Mouse (Mus musculus) megakaryocyte, embryonic 14.5 days (primary cell): ENCODE measurements at regions not wholly inside any gene's neighbourhood (a gene's known extent, or its start where the extent isn't known, plus 50 kb on each side); places are given as distances from the start of the nearest gene placed in this dataset.
A peak's percentile ranks its signal among the peaks of the same experiment; 100 is the strongest.

Experiments
- H3K27me3 ChIP-seq: replicated peaks from 2 replicates; pipeline ENCODE3; 2012; ENCODE audit warnings: inconsistent platforms
- H3K36me3 ChIP-seq: replicated peaks from 2 replicates; pipeline ENCODE3; 2012; ENCODE audit warnings: low read length, inconsistent platforms, mixed read lengths
- H3K4me1 ChIP-seq: 2 replicates; pipeline ENCODE4 v1.6.1; 2012; ENCODE audit warnings: inconsistent platforms
- H3K4me3 ChIP-seq: replicated peaks from 2 replicates; pipeline ENCODE3; 2012; ENCODE audit warnings: moderate library complexity, mild to moderate bottlenecking, inconsistent platforms
- H3K9me3 ChIP-seq: 2 replicates; pipeline ENCODE4 v1.6.1; 2012; ENCODE audit warnings: inconsistent platforms
- FLI1 ChIP-seq: IDR thresholded peaks from 2 replicates; pipeline ENCODE4 v1.6.1; 2012; ENCODE audit warnings: low read length, inconsistent platforms, mixed read lengths
- GATA1 ChIP-seq: IDR thresholded peaks from 3 replicates; pipeline ENCODE4 v1.6.1; 2012; ENCODE audit warnings: mixed read lengths, low read length, inconsistent platforms, borderline replicate concordance

- Histone ChIP-seq H3K4me3 (no peak overlapping the region), H3K27me3 (no peaks in the 10 kb centered on the region), H3K36me3 (no peaks in the 10 kb centered on the region), H3K4me1 (no peaks in the 10 kb centered on the region), H3K9me3 (no peaks in the 10 kb centered on the region)
- no peak for TF ChIP-seq FLI1
- no peak for TF ChIP-seq GATA1
These were observed 380.7 kb upstream of the Prkcq start for GRCm38 (mm10) chr2:10791233-10791632.

DNA sequence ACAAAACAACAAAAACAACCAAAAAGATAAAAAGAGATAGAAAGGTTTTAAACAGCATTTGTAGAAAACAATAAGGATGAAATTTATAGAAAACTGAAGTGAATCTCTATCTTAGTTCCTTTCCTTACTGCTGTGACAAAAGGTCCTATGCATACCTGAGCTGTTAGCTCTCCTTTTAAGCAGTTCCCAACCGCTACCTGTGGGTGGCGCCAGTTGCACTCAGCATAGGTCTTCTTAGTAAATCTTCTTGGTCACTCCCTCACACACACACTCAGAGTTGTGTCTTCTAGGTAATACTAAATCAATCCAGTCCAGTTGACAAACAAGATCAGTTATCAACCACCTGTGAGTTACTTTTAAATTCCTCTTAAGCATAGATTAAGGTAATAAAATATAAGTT is 355.5 kb upstream of the Prkcq start:
- TF ChIP-seq FLI1: no peak
- no peak for TF ChIP-seq GATA1
- no peak overlapping the region for H3K4me3 ChIP-seq
- no peaks in the 10 kb centered on the region for H3K4me1 ChIP-seq
- no peaks in the 10 kb centered on the region for H3K36me3 ChIP-seq
- H3K27me3 ChIP-seq: no peaks in the 10 kb centered on the region
- no peaks in the 10 kb centered on the region for H3K9me3 ChIP-seq

DNA sequence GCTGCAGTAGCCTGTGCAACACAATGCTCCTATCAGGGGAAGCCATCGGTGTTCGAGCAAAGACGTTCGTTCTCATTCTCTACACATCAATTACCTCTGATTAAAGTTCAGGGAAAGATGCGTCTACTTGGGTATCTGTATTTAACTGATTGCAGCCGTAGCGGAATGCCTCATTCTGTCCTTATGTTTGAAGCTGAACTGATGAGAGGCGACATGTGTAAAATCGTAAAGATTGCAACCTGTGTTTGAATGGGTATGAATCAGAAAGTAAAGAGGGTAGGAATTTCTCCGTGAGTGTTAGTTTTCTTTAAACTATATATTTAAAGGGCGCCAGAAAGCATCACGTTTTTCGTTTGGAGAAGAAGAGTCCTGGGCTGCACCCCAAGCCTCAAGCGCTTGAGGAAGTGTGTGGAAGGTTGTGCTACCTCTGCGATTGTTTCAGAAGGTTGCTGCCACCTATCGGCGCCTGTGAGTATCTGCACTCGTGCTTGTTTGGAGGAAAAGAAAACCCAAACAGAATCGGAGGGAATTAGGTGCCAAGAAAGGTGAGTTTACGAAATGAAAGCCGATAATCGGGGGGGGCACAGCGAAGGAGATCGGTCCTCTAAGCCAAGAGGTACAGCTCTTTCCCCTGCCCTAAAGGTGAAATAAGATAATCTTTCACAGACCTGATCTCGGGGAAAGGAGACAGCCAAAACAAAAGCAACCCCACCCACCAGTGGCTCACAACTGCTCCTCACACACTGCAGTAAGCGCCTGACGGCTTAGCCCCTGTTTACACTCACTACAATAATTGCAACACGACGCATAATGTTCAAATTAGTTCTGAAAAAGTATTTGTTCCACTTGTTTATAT is 346.4 kb upstream of the Prkcq start:
- Histone ChIP-seq H3K36me3 (no peaks in the 10 kb centered on the region), H3K9me3 (no peaks in the 10 kb centered on the region), H3K4me3 (peak overlapping the region; percentile 90), H3K27me3 (no peaks in the 10 kb centered on the region), H3K4me1 (peaks cover 10% of the 10 kb centered on the region)
- TF ChIP-seq FLI1: no peak
- no peak for TF ChIP-seq GATA1

GRCm38 (mm10) chr2:10826134-10826767 is 345.7 kb upstream of the Prkcq start:
- H3K9me3 ChIP-seq: no peaks in the 10 kb centered on the region
- TF ChIP-seq GATA1 (no peak), FLI1 (no peak)
- no peak overlapping the region for H3K4me3 ChIP-seq
- H3K27me3 ChIP-seq: no peaks in the 10 kb centered on the region
- H3K4me1 ChIP-seq: peaks cover 10% of the 10 kb centered on the region
- no peaks in the 10 kb centered on the region for H3K36me3 ChIP-seq

DNA sequence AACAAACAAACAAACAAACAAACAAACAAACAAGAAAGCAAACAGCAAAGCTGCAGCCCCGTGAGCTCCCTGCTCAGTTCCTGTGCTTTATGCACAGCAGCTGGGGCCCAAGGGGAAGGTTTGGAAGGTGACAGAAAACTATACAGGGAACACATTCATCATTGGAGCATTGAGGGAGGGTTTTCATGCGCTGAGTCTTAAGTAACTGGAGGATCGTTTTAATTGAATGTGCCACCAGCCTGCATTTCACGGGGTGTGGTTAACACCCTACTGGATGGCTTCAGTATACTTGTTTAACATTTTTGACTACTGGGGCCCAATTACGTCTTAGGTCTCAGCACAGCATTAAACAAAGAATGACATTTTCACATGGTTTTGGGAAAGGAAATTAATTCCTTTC is 331.9 kb upstream of the Prkcq start:
- H3K9me3 ChIP-seq: no peaks in the 10 kb centered on the region
- H3K27me3 ChIP-seq: no peaks in the 10 kb centered on the region
- H3K4me1 ChIP-seq: no peaks in the 10 kb centered on the region
- no peaks in the 10 kb centered on the region for H3K36me3 ChIP-seq
- no peak overlapping the region for H3K4me3 ChIP-seq
- TF ChIP-seq GATA1 (no peak), FLI1 (no peak)

DNA sequence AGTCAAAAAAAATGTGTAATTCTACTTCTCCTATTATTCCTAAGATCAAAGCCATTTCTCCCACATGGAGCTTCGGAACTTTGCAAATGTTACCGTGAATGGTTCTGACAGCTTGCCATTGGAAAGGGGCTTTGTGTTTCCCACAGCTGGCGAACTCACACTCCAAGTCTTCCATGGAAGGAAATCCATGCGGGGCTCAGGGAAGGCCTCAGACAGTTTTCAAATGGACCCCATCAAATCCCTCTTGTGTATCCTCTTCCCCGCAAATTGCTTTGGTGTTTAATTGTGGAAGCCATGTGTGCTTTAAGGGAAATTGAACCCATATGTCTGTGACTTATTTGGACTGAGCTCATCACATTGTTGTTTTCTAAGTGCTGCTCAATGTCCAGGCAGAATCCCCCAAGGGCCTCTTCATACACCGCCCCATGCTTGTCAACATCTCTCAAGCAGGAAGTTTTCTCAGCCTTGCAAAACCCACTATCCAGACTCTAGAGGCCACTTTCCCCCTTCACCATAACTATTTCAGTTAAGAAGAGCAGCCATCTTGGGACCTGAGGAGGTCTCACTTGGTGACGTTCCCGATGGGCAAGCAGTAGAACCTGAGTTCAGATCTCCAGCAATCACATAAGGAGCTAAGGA is 310.1 kb upstream of the Prkcq start:
- H3K27me3 ChIP-seq: no peaks in the 10 kb centered on the region
- no peaks in the 10 kb centered on the region for H3K36me3 ChIP-seq
- TF ChIP-seq FLI1 (no peak), GATA1 (no peak)
- no peaks in the 10 kb centered on the region for H3K4me1 ChIP-seq
- peaks cover 7% of the 10 kb centered on the region; the same call in 1 of the 2 replicates for H3K9me3 ChIP-seq
- H3K4me3 ChIP-seq: no peak overlapping the region

DNA sequence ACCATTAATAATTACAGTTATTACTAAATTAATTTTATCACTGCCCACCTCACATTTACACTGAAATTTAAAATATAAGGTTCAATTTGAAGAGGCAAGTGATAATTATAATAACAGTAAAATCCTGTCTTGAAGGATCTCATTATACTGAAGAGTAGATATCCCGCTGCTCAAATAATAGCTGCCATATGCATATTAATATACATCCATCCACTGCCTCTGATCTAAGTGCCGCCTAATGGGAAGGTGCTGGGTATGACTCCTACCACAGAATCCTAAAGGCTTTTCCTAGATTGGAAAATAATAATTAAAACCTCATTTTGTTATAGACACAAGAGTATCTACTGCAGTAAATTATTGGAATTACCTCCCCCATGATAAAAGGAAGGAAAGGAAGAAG is 307.5 kb upstream of the Prkcq start:
- no peak for TF ChIP-seq FLI1
- no peak for TF ChIP-seq GATA1
- Histone ChIP-seq H3K36me3 (no peaks in the 10 kb centered on the region), H3K4me1 (no peaks in the 10 kb centered on the region), H3K9me3 (peaks cover 3% of the 10 kb centered on the region; the same call in 1 of the 2 replicates), H3K27me3 (no peaks in the 10 kb centered on the region), H3K4me3 (no peak overlapping the region)

DNA sequence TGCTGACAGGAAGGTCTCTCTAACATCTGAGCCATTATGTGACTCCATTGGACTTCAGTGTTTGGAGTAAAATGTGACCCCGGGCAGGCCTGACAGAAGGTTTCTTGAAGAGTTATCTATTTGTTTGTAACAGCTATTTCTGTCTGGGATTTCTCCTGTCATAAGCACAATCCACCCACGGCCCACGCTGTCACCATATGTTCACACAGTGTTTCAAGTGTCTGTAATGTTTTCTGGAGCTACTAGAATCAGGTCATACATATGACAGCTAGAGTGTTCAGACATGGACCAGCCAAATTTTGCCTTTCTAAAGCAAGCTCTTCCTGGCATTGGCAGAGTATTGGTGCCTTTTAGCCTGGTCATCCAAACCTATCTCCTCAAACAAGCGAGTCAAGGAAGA is 297.6 kb upstream of the Prkcq start:
- H3K4me3 ChIP-seq: no peak overlapping the region
- H3K27me3 ChIP-seq: peaks cover 2% of the 10 kb centered on the region
- no peaks in the 10 kb centered on the region for H3K4me1 ChIP-seq
- no peaks in the 10 kb centered on the region for H3K9me3 ChIP-seq
- no peaks in the 10 kb centered on the region for H3K36me3 ChIP-seq
- TF ChIP-seq GATA1: no peak
- no peak for TF ChIP-seq FLI1

- TF ChIP-seq GATA1 (no peak), FLI1 (no peak)
- no peaks in the 10 kb centered on the region for H3K27me3 ChIP-seq
- H3K4me3 ChIP-seq: no peak overlapping the region
- H3K36me3 ChIP-seq: no peaks in the 10 kb centered on the region
- H3K9me3 ChIP-seq: no peaks in the 10 kb centered on the region
- no peaks in the 10 kb centered on the region for H3K4me1 ChIP-seq
These were observed 270.0 kb upstream of the Prkcq start for GRCm38 (mm10) chr2:10901926-10902325.

DNA sequence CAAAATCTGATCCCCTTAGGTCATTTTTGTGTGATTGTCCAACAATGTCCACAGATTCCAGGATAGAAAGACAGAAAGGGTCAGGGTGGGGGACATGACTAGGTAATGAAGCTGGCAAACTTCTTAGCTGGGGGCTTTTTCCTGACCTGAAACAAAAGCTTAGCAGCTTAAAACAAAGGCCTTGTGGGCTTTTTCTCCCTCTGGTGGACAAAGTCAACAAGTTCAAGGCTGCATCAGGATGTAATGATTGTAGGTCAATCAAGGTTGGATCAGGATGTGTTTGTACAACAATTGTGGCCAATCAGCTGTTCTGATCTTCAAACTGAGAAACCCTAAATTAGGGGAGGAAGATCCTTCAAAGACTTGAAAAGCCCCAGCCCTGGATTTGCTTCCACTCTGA is 252.0 kb upstream of the Prkcq start:
- H3K4me3 ChIP-seq: no peak overlapping the region
- H3K9me3 ChIP-seq: no peaks in the 10 kb centered on the region
- no peaks in the 10 kb centered on the region for H3K27me3 ChIP-seq
- no peaks in the 10 kb centered on the region for H3K36me3 ChIP-seq
- no peaks in the 10 kb centered on the region for H3K4me1 ChIP-seq
- TF ChIP-seq GATA1 (no peak), FLI1 (no peak)
